Mouse (Mus musculus) heart, adult 2 months (tissue): ENCODE results near the gene Kyat1.

Experiments used
- CTCF ChIP-seq: fragments of 200-600 bp; IDR thresholded peaks from 2 replicates; pipeline ENCODE4 v1.8.1; 2022; ENCODE audit warnings: antibody characterized with exemption, mild to moderate bottlenecking, moderate library complexity
- POLR2A ChIP-seq: fragments of 200-500 bp; IDR thresholded peaks from 2 replicates; pipeline ENCODE4 v1.6.1; 2011; ENCODE audit warnings: mild to moderate bottlenecking, low read depth, low read length, control low read depth; ENCODE audit not compliant: insufficient read depth

DNA sequence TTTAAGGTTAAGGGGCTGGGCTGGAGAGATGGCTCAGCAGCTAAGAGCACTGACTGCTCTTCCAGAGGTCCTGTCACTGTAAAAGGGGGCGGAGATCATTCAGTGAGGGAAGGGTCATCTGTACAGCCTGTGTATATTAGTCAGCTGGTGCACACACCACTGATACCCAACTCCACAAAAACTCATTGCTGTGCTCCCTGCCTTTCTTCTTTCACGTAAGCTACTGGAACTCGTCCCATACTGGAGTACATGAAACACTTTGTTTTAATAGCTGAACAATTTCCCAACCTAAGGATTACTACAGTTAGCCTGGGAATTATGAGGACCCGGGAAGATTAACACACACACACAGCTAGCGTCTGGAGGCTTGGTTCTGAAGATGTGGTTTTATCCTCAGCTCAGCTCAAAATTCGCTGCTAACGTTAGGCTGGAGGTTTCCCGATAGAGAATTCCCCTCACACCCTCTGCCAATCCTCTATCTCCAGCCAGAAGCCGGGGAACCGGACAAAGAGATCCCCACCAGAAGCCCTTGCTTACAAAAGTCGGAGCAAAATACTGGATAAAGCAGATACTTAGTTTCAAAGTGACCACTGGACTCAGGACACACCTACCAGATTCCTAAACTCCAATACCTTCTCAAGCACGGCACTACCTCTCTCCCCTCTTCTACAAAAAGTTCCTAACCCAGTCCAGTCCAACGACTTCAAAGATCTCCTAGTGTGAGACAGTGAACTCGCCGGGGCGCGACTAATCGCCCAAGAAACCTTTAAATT lies 31.0 kb upstream of the Kyat1 start:
- TF ChIP-seq CTCF (no peak), POLR2A (no peak)
